Mouse (Mus musculus): Measurements from ENCODE around the gene Coro2a.
"Not testable (repeated sequence)": the region's sequence is repeated elsewhere in the genome, so short reads cannot be mapped to it uniquely, and the experiment has no call there.

Gene Coro2a

DNA sequence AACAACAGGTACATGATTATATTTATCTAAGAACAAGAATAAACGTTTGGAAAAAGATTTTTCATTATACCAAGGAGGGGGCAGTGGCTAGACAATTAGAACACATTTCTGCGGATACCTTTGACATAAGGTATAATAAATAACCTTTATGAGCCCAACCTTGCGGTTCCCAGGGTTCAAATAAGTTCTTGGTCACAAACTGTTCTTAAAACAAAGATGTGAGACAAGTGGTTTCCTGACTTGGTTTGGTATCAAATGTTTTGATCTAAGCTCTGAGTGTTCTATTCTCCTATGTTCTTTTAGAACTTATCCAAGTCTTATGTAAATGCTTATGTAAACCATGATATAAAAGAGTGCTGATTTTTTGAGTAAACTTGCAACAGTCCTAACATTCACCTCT is 17.5 kb downstream of the Coro2a start:
- DNase-seq (ENCODE audit: inconsistent ontology term), result not testable (repeated sequence)

DNA sequence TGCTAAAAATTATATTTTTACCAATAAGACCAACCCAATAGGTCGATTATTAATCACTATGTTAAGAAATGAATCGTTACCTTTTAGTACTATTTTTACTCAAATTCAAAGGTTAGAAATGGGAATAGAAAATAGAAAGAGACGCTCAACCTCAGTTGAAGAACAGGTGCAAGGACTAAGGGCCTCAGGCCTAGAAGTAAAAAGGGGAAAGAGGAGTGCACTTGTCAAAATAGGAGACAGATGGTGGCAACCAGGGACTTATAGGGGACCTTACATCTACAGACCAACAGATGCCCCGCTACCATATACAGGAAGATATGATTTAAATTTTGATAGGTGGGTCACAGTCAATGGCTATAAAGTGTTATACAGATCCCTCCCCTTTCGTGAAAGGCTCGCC is 17.9 kb downstream of the Coro2a start:
- not testable (repeated sequence) for DNase-seq (ENCODE audit: inconsistent ontology term)

DNA sequence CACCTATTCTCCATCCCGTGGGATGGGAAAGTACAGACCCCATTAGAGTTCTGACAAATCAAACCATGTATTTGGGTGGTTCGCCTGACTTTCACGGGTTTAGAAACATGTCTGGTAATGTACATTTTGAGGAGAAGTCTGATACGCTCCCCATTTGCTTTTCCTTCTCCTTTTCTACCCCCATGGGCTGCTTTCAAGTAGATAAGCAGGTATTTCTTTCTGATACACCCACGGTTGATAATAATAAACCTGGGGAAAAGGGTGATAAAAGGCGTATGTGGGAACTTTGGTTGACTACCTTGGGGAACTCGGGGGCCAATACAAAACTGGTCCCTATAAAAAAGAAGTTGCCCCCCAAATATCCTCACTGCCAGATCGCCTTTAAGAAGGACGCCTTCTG is 20.0 kb downstream of the Coro2a start:
- DNase-seq (ENCODE audit: inconsistent ontology term), result not testable (repeated sequence)

- not testable (repeated sequence) for DNase-seq (ENCODE audit: inconsistent ontology term)
Observed at GRCm38 (mm10) chr4:46581577-46581976, 20.4 kb downstream of the Coro2a start.

DNA sequence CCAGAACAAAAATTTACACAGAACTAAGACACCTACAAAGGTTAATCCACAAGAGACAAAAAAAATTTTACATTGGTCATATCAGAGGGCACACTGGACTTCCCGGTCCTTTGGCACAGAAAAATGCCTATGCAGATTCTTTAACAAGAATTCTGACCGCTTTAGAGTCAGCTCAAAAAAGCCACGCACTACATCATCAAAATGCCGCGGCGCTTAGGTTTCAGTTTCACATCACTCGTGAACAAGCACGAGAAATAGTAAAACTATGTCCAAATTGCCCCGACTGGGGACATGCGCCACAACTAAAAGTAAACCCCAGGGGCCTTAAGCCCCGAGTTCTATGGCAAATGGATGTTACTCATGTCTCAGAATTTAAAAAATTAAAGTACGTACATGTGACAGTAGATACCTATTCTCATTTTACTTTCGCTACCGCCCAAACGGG is 21.2 kb downstream of the Coro2a start:
- DNase-seq (ENCODE audit: inconsistent ontology term), result not testable (repeated sequence)

- not testable (repeated sequence) for DNase-seq (ENCODE audit: inconsistent ontology term)
Observed at GRCm38 (mm10) chr4:46578796-46579346, 23.1 kb downstream of the Coro2a start.

GRCm38 (mm10) chr4:46578228-46578627 is 23.8 kb downstream of the Coro2a start:
- no peak for DNase-seq (ENCODE audit: inconsistent ontology term)

DNA sequence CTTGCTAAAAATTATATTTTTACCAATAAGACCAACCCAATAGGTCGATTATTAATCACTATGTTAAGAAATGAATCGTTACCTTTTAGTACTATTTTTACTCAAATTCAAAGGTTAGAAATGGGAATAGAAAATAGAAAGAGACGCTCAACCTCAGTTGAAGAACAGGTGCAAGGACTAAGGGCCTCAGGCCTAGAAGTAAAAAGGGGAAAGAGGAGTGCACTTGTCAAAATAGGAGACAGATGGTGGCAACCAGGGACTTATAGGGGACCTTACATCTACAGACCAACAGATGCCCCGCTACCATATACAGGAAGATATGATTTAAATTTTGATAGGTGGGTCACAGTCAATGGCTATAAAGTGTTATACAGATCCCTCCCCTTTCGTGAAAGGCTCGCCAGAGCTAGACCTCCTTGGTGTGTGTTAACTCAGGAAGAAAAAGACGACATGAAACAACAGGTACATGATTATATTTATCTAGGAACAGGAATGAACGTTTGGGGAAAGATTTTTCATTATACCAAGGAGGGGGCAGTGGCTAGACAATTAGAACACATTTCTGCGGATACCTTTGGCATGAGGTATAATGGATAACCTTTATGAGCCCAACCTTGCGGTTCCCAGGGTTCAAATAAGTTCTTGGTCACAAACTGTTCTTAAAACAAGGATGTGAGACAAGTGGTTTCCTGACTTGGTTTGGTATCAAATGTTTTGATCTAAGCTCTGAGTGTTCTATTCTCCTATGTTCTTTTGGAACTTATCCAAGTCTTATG is 26.3 kb downstream of the Coro2a start:
- DNase-seq (ENCODE audit: inconsistent ontology term), result not testable (repeated sequence)

DNA sequence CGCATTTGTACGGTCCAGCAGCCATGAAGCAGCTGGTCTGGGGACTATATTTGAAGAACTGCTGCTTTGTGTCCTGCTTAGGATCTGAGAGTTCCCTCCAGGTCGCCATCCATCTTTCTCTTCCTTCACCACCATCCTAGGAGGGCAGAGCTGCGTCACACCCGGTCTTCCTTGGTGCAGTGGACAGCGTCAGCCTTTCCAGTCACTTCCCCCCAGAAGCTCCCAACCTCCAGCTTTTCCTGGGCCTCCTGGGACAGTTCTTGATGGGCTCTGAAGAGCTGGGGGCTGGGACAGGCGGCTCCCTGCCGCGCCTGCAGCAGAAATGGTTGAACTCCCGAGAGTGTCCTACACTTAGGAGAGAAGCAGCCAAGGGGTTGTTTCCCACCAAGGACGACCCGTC is 27.2 kb downstream of the Coro2a start:
- DNase-seq (ENCODE audit: inconsistent ontology term), result no peak

GRCm38 (mm10) chr4:46574024-46574753 is 27.8 kb downstream of the Coro2a start:
- no peak for DNase-seq (ENCODE audit: inconsistent ontology term)

- DNase-seq (ENCODE audit: inconsistent ontology term), result no peak
Observed at GRCm38 (mm10) chr4:46572616-46573015, 29.4 kb downstream of the Coro2a start.

- no peak for DNase-seq (ENCODE audit: inconsistent ontology term)
Observed at GRCm38 (mm10) chr4:46571744-46572143, 30.3 kb downstream of the Coro2a start.

- peak; percentile 27 for DNase-seq (ENCODE audit: inconsistent ontology term)
Observed at GRCm38 (mm10) chr4:46569671-46570070, 32.3 kb downstream of the Coro2a start.

- DNase-seq (ENCODE audit: inconsistent ontology term), result no peak
Observed at GRCm38 (mm10) chr4:46568169-46568568, 33.8 kb downstream of the Coro2a start.

- no peak for DNase-seq (ENCODE audit: inconsistent ontology term)
Observed at GRCm38 (mm10) chr4:46566931-46567671, 34.9 kb downstream of the Coro2a start.

- no peak for DNase-seq (ENCODE audit: inconsistent ontology term)
Observed at GRCm38 (mm10) chr4:46565393-46565955, 36.5 kb downstream of the Coro2a start.

DNA sequence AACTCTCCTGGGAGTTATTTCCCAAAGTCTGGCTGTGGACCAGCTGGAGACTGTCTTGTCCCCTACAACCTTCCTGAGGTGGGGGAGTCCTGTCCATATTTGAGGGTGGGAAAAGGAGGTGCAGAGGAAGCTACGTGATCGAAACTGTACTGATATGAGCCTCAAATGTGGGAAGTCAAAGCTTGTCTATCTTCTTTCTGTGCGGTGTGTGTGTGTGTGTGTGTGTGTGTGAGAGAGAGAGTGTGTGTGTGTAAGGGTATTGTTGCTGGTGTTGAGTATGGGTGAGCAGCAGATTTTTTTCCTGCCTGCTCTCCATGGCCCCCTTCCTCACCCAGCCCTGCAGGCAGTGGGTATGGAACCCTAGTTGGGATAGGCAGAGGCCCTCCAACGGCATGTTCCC is 37.8 kb downstream of the Coro2a start:
- no peak for DNase-seq (ENCODE audit: inconsistent ontology term)

GRCm38 (mm10) chr4:46563847-46564246 is 38.2 kb downstream of the Coro2a start:
- no peak for DNase-seq (ENCODE audit: inconsistent ontology term)

DNA sequence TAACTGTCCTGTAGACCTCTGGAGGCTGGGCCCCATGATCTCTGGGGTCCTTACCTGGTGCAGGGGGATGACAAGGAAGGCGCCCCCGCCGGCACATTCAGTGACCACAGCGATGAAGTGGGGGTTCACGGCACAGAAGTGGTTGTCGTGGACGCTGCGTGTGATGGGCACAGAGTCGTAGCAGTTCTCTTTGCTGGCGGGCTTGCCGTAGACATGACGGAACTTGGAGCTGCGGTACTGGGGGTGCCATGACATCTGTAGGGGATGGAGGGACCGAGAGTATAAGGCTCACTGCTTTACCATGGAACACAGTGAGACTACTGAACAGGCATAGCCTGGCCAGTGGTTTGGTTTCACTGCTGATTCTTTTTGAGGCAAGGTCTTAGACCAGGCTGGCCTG is 39.2 kb downstream of the Coro2a start:
- DNase-seq (ENCODE audit: inconsistent ontology term), result no peak

DNA sequence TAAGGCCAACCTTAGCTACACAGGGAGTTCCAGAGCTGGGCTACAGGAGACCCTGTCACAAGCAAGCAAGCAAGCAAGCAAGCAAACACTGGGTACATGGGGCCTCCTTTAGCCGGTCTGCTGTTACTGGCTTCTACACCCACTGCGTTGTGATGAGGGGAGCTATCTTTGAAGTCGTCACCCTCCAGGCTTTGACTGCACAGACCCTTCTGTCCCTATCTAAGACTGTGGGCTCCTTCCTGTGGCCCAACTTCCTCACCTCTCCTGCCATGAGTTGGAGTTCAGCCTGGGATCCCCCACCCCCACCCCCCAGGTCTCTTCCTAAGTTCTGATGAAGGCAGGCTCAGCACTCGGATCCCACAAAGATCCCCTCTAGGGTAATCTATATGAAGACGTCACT is 40.0 kb downstream of the Coro2a start:
- DNase-seq (ENCODE audit: inconsistent ontology term), result no peak

DNA sequence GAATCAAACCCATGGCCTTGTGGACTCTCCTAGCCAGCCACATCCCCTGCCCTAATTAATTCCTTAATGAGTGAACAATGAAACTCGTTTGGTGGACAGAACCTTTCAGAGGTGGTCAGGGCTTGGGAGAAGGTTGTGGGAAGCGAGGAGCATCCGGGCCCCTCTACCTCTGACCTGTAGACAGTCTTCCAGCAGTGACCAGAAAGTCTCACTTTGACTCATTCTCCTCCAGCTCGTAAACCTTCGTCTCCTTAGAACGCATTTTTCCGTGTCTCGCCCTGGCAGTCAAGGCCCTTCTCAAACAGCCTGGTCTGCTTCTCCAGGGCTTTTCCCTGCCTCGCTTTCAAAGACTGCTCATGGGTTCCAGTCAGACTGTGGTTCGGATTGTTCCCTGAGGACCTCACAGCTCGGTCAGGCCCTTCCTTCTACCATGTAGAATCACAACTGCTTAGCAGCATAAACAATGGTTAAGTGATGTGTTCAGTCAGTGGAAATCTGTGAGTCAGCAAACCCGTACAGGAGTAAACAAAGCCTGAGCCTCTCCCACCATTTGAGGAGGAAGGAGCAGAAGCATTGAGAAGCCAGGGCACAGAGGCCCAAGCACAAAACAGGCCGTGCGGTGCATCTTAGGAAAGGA is 41.8 kb downstream of the Coro2a start:
- peak; percentile 37 for DNase-seq (ENCODE audit: inconsistent ontology term)

Measured in Muller cell, postnatal 12 days (primary cell).